Mouse (Mus musculus): ENCODE data around the gene Mtmr10.
A peak's percentile ranks its signal among the peaks of the same experiment; 100 is the strongest.

Gene Mtmr10

GRCm38 (mm10) chr7:64371940-64372878, 84.8 kb downstream of the Mtmr10 start:
- DNase-seq (ENCODE audit: low spot score in 2 of 2): no peak

GRCm38 (mm10) chr7:64373147-64373829, 85.8 kb downstream of the Mtmr10 start:
- DNase-seq (ENCODE audit: low spot score in 2 of 2): no peak

GRCm38 (mm10) chr7:64373830-64374562, 86.5 kb downstream of the Mtmr10 start, which contains the start of gene Fan1:
Gene Fan1, minus strand, starts transcription at chr7:64374095.
- peak; percentile 80 to 85 for DNase-seq (ENCODE audit: low spot score in 2 of 2)
